Mouse (Mus musculus): ENCODE measurements around the gene Rhbdf1.

DNA sequence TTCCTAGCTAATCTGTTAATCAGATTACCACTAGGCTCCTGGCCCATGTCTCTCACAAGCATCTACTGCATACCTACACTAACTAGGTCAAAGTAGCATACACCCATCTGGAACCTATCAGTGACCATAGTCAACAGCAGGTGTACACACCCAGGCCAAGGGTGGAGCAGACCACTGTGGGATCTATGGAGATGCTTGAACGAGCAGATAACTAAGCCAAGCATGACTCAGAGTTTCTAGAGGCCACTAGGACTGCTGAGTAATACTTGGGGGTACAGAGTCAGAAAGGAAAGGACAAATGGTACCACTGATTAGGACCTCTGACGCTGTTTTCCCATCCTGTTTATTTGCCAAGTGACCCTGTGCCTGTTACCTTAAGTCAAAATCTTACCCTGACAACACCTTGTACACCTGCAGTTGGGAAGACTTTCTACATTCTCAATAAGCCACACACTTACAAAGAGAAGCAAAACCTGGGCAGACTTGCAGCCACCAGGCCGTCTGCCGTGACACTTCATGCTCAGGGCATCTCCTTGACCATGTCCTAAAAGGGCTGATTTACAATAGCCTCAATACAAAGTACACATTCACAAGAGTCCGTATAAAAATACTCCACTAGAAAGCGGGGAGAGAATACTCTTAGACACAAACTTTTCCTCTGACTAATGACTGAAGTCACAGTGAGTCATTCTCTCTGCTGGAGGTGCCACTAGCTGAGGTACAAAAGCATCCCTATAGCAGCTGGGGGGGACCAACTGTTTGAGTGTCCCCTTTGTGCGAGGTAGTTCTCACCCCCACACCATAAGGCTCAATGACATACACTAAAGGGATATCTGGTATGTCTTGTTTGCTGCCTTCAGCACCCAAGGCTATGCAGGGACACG lies 29.0 kb upstream of the Rhbdf1 start:
- TF ChIP-seq CTCF (IDR thresholded peaks at IDR 0.05; ENCODE audit: low read depth, low read length) (no peak), POLR2A (IDR thresholded peaks at IDR 0.05; ENCODE audit: extremely low read depth, insufficient read depth, low read length) (no peak)

Data from liver, adult 2 months (tissue).